Mouse (Mus musculus): ENCODE results near the gene Parpbp. TPM values are rescaled to one million over a fixed set of nuclear protein-coding genes. Genes with fewer than 3 reads are reported as not detected.

Gene Parpbp
- total RNA-seq (2023), result under 1 TPM; 0.39 to 0.49 TPM

DNA sequence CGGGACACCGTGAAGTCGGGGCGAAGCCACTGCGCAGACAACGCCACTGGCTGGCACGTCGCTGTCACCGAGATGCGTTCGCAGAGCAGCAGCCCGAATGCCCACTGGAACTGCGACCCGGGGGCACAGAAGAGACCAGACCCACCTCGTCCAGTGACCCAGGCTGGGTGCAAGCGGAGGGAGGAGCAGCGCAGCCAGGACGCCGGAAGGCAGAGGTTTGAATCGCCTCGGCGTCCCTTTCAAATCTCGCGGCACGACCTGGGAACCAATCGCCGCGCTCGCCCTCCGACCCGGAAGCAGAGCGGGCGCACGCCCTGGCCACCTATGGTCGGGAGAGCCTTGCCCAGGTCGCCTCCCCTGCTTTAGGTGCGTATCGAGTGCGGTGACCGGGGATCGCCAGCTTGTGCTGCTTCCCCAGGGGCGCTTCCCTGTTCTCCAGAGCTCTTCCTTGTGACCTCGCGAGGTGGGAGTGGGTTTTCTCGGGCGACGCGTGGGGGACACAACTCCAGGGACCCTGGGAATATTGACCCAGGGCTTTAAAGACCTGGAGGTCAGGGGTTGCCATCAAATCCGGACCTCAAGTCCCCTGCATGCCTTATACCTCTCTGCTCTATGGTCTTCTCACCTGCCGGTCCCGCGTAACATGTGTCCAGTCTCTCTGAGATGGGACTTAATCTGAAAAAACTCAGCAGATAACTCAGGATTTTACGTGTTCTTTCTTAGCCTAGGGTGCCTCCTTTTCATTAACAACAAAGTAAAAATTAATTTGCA is at the start of gene Parpbp, which contains the start of gene Nup37:
Gene Parpbp (minus strand): TSS at position 235 of the 771 bp plus-strand sequence.
Gene Nup37 (plus strand): TSS at position 286 of the 771 bp plus-strand sequence.

DNA sequence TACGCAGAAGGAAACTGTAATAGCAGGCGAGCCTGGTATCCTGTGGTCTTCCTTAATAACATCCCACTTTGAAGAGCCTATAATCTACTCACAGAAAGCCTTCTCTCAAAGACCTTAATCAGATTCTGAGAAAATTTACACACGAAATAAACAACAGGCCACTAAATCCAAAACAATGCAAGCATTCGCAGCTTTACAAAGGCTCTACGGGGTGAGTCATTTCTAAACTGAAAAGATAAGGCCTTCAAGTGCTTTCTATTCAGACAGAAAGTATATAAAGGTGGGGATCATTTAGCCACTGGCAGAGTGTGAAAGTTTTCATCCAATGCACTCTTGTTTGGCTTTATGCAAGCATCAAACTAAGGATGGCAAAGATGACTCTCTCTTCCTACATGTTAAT is 56.0 kb downstream of the Parpbp start, which contains the start of gene Pmch:
Gene Pmch (plus strand): TSS at position 301 of the 400 bp plus-strand sequence.

Other genes starting within 250 kb of the Parpbp start
- gene Pmch, start 55.9 kb downstream of the Parpbp start, total RNA-seq (2023), result not detected
- 1 to 10 TPM; 6.3 to 7.8 TPM for gene Nup37, start 51 bp upstream of the Parpbp start, total RNA-seq (2023)
- 10 to 100 TPM; 27.9 to 37.6 TPM for gene Washc3, start 54.2 kb upstream of the Parpbp start, total RNA-seq (2023)
- under 1 TPM; 0.39 to 0.67 TPM for gene Dram1, start 232.1 kb upstream of the Parpbp start, total RNA-seq (2023)
- gene Gnptab, start 232.2 kb upstream of the Parpbp start, total RNA-seq (2023), result 10 to 100 TPM; 44.6 to 54.1 TPM